Mouse (Mus musculus) intestine, embryonic 15.5 days (tissue): ENCODE data around the gene Dok5. TPM values are rescaled to one million over a fixed set of nuclear protein-coding genes. Genes with fewer than 3 reads are reported as not detected.
A peak's percentile ranks its signal among the peaks of the same experiment; 100 is the strongest.

Experiments used
- ATAC-seq: fragments of 200-750 bp; cut with Nextera tagmentation; 2 replicates; pipeline ENCODE4 v1.8.0; 2017; ENCODE audit warnings: moderate TSS enrichment, moderate library complexity
- H3K27ac ChIP-seq: fragments of 300-500 bp; sonication (generic); 2 replicates; pipeline ENCODE4 v1.5.1; 2015; ENCODE audit warnings: mild to moderate bottlenecking, inconsistent platforms
- H3K27me3 ChIP-seq: fragments of 300-500 bp; sonication (generic); replicated peaks from 2 replicates; pipeline ENCODE4 v1.6.1; 2015; ENCODE audit warnings: inconsistent platforms
- H3K36me3 ChIP-seq: fragments of 300-500 bp; sonication (generic); 2 replicates; pipeline ENCODE4 v1.6.1; 2015; ENCODE audit warnings: inconsistent platforms
- H3K4me1 ChIP-seq: fragments of 300-500 bp; sonication (generic); replicated peaks from 2 replicates; pipeline ENCODE4 v1.6.1; 2015; ENCODE audit warnings: inconsistent platforms
- H3K4me2 ChIP-seq: fragments of 300-500 bp; sonication (generic); replicated peaks from 2 replicates; pipeline ENCODE4 v1.6.1; 2015; ENCODE audit warnings: mild to moderate bottlenecking, inconsistent platforms
- H3K4me3 ChIP-seq: fragments of 300-500 bp; sonication (generic); replicated peaks from 2 replicates; pipeline ENCODE4 v1.5.1; 2015; ENCODE audit warnings: inconsistent platforms
- H3K9ac ChIP-seq: fragments of 300-500 bp; sonication (generic); 2 replicates; pipeline ENCODE4 v1.6.1; 2015; ENCODE audit warnings: inconsistent platforms
- H3K9me3 ChIP-seq: fragments of 300-500 bp; sonication (generic); 2 replicates; pipeline ENCODE4 v1.6.1; 2016; ENCODE audit warnings: inconsistent platforms
- WGBS: fragments of 180-500 bp; shearing (Covaris S2); methylation state at CpG from one replicate; pipeline ENCODE4 v1.1.7; 2015; 5-methylcytosine and 5-hydroxymethylcytosine counted together
- polyA plus RNA-seq: library from polyadenylated mRNA; unstranded; fragments of >200 nt; fragmentation: Nextera tagmentation; extraction: Ambion mirVana; gene quantifications from 2 replicates; pipeline ENCODE4 v1.2.1, GENCODE M21; 2015

Dok5 gene
- polyA plus RNA-seq, 1 experiment from 2014 or later, result 2.8 TPM

DNA sequence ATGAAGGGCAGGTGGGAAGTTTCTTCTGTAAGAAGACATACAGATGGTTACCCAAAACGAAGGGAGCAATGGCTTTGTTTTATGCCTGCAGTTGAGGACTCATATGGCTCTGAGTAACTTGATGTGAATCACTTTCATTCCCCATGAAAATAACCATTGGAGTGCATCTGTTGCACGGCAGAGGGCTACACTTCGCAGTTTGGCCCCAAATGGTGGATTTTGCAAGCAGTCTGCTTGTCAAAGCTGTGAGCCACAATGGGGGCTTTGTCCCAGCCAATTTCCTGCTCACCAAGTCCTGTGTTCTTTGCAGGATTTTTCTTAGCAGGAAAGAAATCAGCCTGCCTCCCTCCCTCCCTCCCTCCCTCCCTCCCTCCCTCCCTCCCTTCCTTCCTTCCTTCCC, 123.6 kb downstream of the Dok5 start:
- Histone ChIP-seq H3K27me3 (no peaks in the 10 kb centered on the region), H3K4me1 (0 out of 2 replicates have a peak, but pooled peaks cover 3% of the 10 kb centered on the region), H3K4me2 (no peak overlapping the region), H3K4me3 (no peak overlapping the region), H3K9ac (no peak overlapping the region), H3K27ac (no peak overlapping the region), H3K36me3 (no peaks in the 10 kb centered on the region), H3K9me3 (no peaks in the 10 kb centered on the region)
- 59% methylated on average over 3 of the region's 3 CpGs for WGBS
- no peak for ATAC-seq

DNA sequence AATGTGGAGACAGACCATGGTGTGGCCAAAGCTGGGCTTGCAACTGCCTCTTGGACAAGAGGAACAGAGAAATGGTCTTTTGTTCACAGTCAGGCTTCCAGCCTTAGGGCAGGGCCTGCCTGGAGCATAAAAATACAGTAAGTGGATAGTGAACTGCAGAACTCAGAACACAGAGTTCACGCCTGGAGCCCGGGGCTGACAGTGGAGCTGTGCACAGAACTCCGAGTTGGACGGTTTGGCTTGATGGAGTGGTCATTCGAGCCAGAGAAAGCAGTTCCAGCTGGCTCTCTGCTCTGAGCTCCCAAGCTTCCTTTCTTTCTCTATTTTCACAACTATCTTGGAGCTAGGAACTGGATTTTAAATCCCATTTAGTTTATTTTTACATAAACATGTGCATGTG, 124.5 kb downstream of the Dok5 start:
- WGBS, result 40% methylated on average over 5 of the region's 5 CpGs
- Histone ChIP-seq H3K36me3 (no peaks in the 10 kb centered on the region), H3K4me3 (no peak overlapping the region), H3K27me3 (no peaks in the 10 kb centered on the region), H3K9me3 (no peaks in the 10 kb centered on the region), H3K27ac (no peak overlapping the region), H3K9ac (no peak overlapping the region), H3K4me1 (0 out of 2 replicates have a peak, but pooled peaks cover 3% of the 10 kb centered on the region), H3K4me2 (no peak overlapping the region)
- ATAC-seq, result no peak

DNA sequence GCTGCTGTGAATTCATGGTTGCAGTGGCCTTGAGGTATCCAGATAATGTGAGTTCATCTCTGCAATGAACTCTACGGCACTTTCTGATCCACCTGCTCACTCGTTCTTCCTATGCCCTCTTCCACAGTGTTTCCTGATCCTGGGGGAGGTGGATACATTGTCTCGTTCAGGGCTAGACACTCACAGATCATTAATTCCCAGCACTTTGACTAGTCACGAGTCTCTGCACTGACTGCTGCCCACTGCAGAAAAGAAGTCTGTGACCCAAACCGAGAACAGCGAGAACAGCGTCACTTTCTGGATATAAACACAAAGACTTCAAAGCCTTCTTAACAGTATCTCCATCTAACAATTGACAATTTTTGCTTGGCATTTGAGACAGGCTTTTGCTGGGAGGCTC, 125.9 kb downstream of the Dok5 start:
- Histone ChIP-seq H3K36me3 (no peaks in the 10 kb centered on the region), H3K9me3 (no peaks in the 10 kb centered on the region), H3K27ac (no peak overlapping the region), H3K27me3 (no peaks in the 10 kb centered on the region), H3K9ac (no peak overlapping the region), H3K4me1 (0 out of 2 replicates have a peak, but pooled peaks cover 3% of the 10 kb centered on the region), H3K4me3 (no peak overlapping the region), H3K4me2 (no peak overlapping the region)
- WGBS, result 62% methylated on average over 7 of the region's 7 CpGs
- no peak for ATAC-seq

DNA sequence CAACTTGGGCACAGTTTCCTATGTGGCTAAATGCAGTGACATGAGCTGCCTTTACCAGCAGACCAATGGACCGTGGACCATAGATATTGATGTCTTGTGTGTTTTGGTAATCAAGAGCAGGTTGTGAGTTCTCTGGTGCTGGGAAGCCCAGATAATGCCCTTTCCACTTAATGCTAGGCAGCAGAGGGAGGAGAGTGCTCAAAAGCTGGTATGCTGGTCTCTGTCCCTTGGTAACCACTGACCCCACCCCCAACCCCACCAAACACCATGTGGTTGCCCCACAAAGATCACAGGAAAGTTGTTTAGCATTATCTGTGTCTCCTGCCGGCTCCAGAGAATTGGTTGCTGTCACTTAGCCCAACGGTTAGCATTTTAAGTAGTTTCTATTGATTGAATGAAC, 127.0 kb downstream of the Dok5 start:
- Histone ChIP-seq H3K4me2 (no peak overlapping the region), H3K27ac (no peak overlapping the region)

DNA sequence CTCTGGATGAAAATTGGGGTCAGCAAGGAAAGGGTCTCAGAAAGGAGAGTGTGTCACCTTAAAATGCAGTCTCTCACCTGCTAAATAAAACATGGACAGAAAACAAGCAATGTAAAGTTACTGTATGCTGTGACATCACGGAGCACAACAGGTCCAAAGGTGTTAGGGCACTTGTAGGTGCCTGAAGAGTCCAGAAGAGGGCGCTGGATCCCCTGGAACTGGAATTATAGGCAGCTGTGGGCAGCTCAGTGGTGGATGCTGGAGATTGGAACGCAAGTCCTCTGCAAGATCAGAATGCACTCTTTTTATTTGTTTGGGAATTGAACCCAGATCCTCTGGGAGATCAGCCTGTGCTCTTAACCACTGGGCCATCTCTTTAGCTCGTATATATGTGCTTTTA, 129.0 kb downstream of the Dok5 start:
- no peaks in the 10 kb centered on the region for H3K27me3 ChIP-seq
- no peaks in the 10 kb centered on the region for H3K9me3 ChIP-seq
- H3K4me1 ChIP-seq, result 0 out of 2 replicates have a peak, but pooled peaks cover 3% of the 10 kb centered on the region
- no peak for ATAC-seq
- 56% methylated on average over 4 of the region's 4 CpGs for WGBS
- no peak overlapping the region for H3K4me2 ChIP-seq
- H3K36me3 ChIP-seq, result no peaks in the 10 kb centered on the region
- H3K9ac ChIP-seq, result no peak overlapping the region
- no peak overlapping the region for H3K27ac ChIP-seq
- H3K4me3 ChIP-seq, result no peak overlapping the region

More for the DNA sequence above, 127.0 kb downstream of the Dok5 start:
- H3K9ac ChIP-seq, result no peak overlapping the region
- no peak overlapping the region for H3K4me3 ChIP-seq
- ATAC-seq, result no peak
- no peaks in the 10 kb centered on the region for H3K36me3 ChIP-seq
- H3K9me3 ChIP-seq, result no peaks in the 10 kb centered on the region
- WGBS, result 37% methylated on average over 3 of the region's 3 CpGs
- H3K4me1 ChIP-seq, result 0 out of 2 replicates have a peak, but pooled peaks cover 3% of the 10 kb centered on the region
- H3K27me3 ChIP-seq, result no peaks in the 10 kb centered on the region

DNA sequence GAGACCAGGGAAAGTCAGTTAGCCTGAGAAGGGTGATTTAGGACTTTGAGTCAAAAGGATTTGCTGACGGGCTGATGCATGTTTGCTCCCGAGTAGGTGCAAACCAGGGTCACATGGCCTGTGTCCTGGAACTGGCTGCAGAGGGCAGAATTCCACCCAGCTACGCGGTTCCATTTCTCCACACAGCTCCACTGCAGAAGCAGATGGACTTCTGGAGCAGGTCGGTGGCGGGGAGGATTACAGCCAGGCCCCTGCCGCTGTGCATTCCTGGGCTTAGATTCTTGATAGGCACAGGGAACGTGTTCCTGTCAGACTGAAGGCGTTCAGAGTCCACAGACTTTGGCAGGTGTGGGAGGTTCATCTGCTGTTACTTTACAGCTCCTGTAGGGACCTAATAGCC, 131.2 kb downstream of the Dok5 start:
- H3K9me3 ChIP-seq, result no peaks in the 10 kb centered on the region
- H3K4me2 ChIP-seq, result no peak overlapping the region
- no peak overlapping the region for H3K27ac ChIP-seq
- no peaks in the 10 kb centered on the region for H3K4me1 ChIP-seq
- 48% methylated on average over 9 of the region's 9 CpGs for WGBS
- no peak overlapping the region for H3K4me3 ChIP-seq
- peak; percentile 55; the same call in 1 of the 2 replicates for ATAC-seq
- no peaks in the 10 kb centered on the region for H3K36me3 ChIP-seq
- H3K27me3 ChIP-seq, result no peaks in the 10 kb centered on the region
- H3K9ac ChIP-seq, result no peak overlapping the region

DNA sequence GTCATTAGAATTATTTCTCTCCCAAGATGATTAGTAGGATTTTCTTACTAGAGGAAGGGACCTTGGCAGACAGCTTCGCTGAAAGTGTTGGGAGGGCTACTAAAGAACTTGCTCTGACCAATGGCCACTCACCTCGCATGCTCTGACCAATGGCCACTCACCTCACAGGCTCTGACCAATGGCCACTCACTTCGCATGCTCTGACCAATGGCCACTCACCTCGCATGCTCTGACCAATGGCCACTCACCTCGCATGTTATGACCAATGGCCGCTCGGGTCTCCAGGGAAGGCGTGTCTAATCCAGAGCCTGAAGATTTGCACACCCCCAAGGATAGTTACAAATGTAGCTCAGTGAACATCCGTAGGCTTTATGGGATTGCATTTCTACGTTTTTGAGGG, 131.6 kb downstream of the Dok5 start:
- H3K27me3 ChIP-seq, result no peaks in the 10 kb centered on the region
- ATAC-seq, result no peak
- no peak overlapping the region for H3K27ac ChIP-seq
- no peak overlapping the region for H3K9ac ChIP-seq
- no peak overlapping the region for H3K4me3 ChIP-seq
- H3K4me1 ChIP-seq, result no peaks in the 10 kb centered on the region
- no peaks in the 10 kb centered on the region for H3K36me3 ChIP-seq
- H3K4me2 ChIP-seq, result no peak overlapping the region
- H3K9me3 ChIP-seq, result no peaks in the 10 kb centered on the region
- 91% methylated on average over 10 of the region's 10 CpGs for WGBS

DNA sequence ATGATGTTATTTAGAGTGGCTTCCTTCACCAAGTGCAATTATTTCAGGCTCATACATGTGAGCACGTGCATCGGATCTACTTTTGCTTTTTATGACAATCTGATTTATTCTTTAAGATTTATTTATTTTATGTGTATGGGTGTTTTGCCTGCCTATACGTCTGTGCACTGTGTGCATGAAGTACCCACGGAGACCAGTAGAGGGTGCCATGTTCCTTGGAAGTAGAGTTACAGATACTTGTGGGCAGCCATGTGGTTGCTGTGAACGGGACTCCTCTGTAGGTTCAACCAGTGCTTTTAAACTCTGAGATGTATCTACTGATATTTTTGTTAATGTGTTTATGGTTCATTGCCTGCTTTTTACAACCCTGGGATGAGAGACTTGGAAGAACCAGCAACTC, 132.4 kb downstream of the Dok5 start:
- Histone ChIP-seq H3K9ac (no peak overlapping the region), H3K4me3 (no peak overlapping the region), H3K9me3 (no peaks in the 10 kb centered on the region), H3K27me3 (no peaks in the 10 kb centered on the region), H3K4me2 (no peak overlapping the region), H3K36me3 (no peaks in the 10 kb centered on the region), H3K4me1 (no peaks in the 10 kb centered on the region), H3K27ac (no peak overlapping the region)
- WGBS, result 90% methylated on average over 5 of the region's 5 CpGs
- no peak for ATAC-seq

DNA sequence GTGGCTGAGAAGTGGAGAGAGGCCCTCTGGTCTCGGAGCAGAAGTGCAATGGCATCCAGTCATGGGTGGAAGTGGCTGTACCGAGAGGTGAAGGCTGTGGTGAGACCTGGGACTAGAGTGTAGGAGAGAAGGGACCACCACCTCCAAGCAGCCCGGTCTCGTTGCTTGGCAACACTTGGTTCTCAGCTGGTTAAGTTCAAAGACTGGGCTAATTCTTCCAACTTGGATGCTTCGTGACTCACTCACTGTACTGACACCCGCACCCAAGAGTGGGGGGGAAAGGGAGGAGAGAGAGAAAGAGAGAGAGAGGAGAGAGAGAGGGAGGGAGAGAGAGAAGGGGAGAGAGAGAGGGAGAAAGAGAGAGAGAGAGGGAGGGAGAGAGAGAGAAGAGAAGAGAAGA, 133.2 kb downstream of the Dok5 start:
- Histone ChIP-seq H3K27me3 (no peaks in the 10 kb centered on the region), H3K9ac (no peak overlapping the region), H3K27ac (no peak overlapping the region), H3K4me3 (no peak overlapping the region), H3K36me3 (no peaks in the 10 kb centered on the region), H3K4me1 (no peaks in the 10 kb centered on the region), H3K4me2 (no peak overlapping the region), H3K9me3 (no peaks in the 10 kb centered on the region)
- WGBS, result 83% methylated on average over 6 of the region's 6 CpGs
- ATAC-seq, result no peak

DNA sequence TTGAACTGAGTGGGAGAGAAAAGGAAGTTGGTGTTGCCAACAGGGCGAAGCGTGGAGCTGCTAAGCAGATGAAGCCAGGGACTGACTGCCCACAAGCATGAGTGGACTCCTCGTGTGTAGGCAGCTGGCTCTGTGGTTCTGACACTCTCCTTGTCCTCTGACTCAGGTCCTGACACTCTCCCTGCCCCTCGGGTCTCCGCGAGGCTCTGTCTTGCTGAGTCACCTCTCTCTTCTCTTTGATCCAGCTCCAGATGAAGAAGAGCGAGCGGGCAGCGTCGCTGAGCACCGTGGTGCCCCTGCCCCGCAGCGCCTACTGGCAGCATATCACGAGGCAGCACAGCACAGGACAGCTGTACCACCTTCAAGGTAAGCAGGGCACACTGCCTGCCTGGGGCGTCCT, 139.0 kb downstream of the Dok5 start:
- Histone ChIP-seq H3K9me3 (no peaks in the 10 kb centered on the region), H3K9ac (no peak overlapping the region), H3K36me3 (no peaks in the 10 kb centered on the region), H3K4me2 (no peak overlapping the region), H3K4me1 (no peaks in the 10 kb centered on the region), H3K27ac (no peak overlapping the region), H3K27me3 (no peaks in the 10 kb centered on the region), H3K4me3 (no peak overlapping the region)
- ATAC-seq, result no peak
- 83% methylated on average over 15 of the region's 15 CpGs for WGBS

DNA sequence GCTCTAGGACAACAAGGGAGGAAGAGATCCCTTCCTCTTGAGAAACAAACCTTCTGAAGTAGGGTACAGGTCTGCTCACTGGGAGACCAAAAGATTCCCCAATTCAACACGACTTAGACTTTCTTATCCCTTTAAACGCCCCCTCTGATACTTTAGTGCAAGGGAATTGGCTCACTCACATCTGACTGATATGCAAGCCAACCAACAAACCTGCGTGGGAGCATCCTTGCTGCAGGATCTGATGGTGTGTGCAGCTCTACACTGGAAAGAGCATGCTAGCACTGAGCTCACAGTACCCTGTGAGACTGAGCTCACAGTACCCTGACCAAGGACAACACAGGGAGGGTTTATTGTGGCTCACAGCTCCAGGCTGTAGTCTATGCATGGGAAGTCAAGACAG, 139.9 kb downstream of the Dok5 start:
- no peaks in the 10 kb centered on the region for H3K4me1 ChIP-seq
- 85% methylated on average over 3 of the region's 3 CpGs for WGBS
- no peaks in the 10 kb centered on the region for H3K27me3 ChIP-seq
- H3K27ac ChIP-seq, result no peak overlapping the region
- no peaks in the 10 kb centered on the region for H3K36me3 ChIP-seq
- H3K9me3 ChIP-seq, result no peaks in the 10 kb centered on the region
- no peak overlapping the region for H3K9ac ChIP-seq
- H3K4me3 ChIP-seq, result no peak overlapping the region
- ATAC-seq, result no peak
- H3K4me2 ChIP-seq, result no peak overlapping the region

DNA sequence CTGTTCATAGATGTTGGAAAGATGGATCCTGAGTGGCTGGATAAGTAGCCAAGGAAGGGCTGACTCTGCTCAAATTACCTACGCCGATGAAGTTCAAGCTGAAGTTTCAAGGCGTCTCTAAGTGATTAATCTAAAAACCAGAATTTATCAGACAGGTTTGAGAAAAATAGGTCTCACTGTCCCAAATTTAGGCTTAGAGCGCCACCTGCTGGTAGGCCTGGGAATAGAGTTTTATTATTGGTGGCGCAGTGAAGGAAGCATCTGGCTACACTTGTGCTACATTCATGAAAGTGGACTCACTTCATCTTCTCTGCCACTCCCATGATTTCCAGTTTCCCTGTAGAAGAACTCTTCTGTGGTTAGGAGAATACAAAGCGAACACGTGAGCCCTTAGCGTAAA, 141.8 kb downstream of the Dok5 start:
- no peaks in the 10 kb centered on the region for H3K4me1 ChIP-seq
- no peaks in the 10 kb centered on the region for H3K36me3 ChIP-seq
- ATAC-seq, result no peak

DNA sequence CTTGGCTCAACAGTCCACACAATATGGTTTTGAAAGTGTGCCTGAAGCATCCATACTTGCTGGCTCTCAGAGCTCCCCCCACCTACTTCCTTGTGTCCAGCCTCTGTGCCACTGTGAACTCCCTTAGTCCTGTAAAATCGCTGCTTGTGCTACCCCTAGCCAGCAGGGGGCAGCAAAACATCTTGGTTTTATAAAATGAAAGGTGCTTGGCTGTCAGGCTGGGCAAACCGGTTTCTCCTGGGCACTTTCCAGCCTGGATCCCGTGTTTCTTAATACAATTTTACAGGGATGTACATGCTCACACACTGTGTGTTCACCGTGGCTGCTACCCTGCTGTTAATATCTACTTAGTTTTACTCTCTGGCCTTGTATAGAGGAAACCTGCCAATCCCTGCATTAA, 145.9 kb downstream of the Dok5 start:
- no peaks in the 10 kb centered on the region for H3K36me3 ChIP-seq
- WGBS, result 5% methylated on average over 4 of the region's 4 CpGs
- peak; percentile 91 for ATAC-seq

More for the DNA sequence above, 141.8 kb downstream of the Dok5 start:
- Histone ChIP-seq H3K4me3 (no peak overlapping the region), H3K9me3 (no peaks in the 10 kb centered on the region), H3K27ac (no peak overlapping the region), H3K4me2 (no peak overlapping the region), H3K27me3 (no peaks in the 10 kb centered on the region; the same call in 1 of the 2 replicates), H3K9ac (no peak overlapping the region)
- 11% methylated on average over 8 of the region's 8 CpGs for WGBS

More for the DNA sequence above, 145.9 kb downstream of the Dok5 start:
- no peaks in the 10 kb centered on the region; the same call in 1 of the 2 replicates for H3K27me3 ChIP-seq
- no peak overlapping the region for H3K4me2 ChIP-seq
- H3K9ac ChIP-seq, result no peak overlapping the region
- no peaks in the 10 kb centered on the region for H3K4me1 ChIP-seq
- no peaks in the 10 kb centered on the region for H3K9me3 ChIP-seq
- H3K27ac ChIP-seq, result no peak overlapping the region
- no peak overlapping the region for H3K4me3 ChIP-seq
